Mouse (Mus musculus): ENCODE data around the gene March11.

DNA sequence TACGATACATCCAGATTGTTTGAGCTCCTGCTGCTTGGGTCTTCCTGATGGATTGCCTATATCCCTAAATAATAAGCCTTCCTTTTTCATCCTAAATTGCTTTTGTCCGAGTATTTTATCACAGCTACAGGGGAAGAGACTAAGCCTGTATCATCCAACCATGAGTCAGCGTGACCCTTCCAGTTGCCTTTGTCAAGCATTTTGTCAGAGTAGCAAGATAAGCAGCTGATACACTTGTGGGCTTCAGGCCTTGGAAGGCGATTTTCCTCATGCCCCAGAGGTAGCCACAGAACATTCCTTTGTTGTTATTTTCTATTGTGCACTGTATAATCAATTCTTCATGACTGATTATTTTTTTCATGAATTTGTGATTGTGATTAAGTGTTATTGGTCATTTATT is 14.0 kb downstream of the March11 start:
- TF ChIP-seq POLR2A (IDR thresholded peaks at IDR 0.05; ENCODE audit: low read depth, low read length), result no peak
- no peak for TF ChIP-seq CTCF (conservative IDR thresholded peaks at IDR 0.05 in 1 of 2, IDR thresholded peaks at IDR 0.05 in 1 of 2; ENCODE audit: low read depth in 2 of 2, low read length in 2 of 2)
